Mouse (Mus musculus): ENCODE measurements around the gene Pomgnt1. TPM values are rescaled to one million over a fixed set of nuclear protein-coding genes. Genes with fewer than 3 reads are reported as not detected.

Pomgnt1 gene
- polyA plus RNA-seq, 1 experiment from 2014 or later, result 66.3 TPM

Other genes starting within 250 kb of the Pomgnt1 start
- not detected in 2 replicates for gene Kncn, start 239.4 kb upstream of the Pomgnt1 start, polyA plus RNA-seq (2014; fragmentation: Nextera tagmentation; extraction: Ambion mirVana)
- not detected in 2 replicates for gene 6430628N08Rik, start 233.2 kb upstream of the Pomgnt1 start, polyA plus RNA-seq (2014; fragmentation: Nextera tagmentation; extraction: Ambion mirVana)
- gene Dmbx1, start 183.9 kb upstream of the Pomgnt1 start, polyA plus RNA-seq (2014; fragmentation: Nextera tagmentation; extraction: Ambion mirVana), result not detected in 2 replicates
- gene Faah, start 105.9 kb upstream of the Pomgnt1 start, polyA plus RNA-seq (2014; fragmentation: Nextera tagmentation; extraction: Ambion mirVana), result 1.1 and 1.9 TPM in 2 replicates
- gene Nsun4, start 70.0 kb upstream of the Pomgnt1 start, polyA plus RNA-seq (2014; fragmentation: Nextera tagmentation; extraction: Ambion mirVana), result 30.3 and 30.5 TPM in 2 replicates
- gene Uqcrh, start 48.8 kb upstream of the Pomgnt1 start, polyA plus RNA-seq (2014; fragmentation: Nextera tagmentation; extraction: Ambion mirVana), result 1,366 and 1,395 TPM in 2 replicates
- gene Lrrc41, start 48.6 kb upstream of the Pomgnt1 start, polyA plus RNA-seq (2014; fragmentation: Nextera tagmentation; extraction: Ambion mirVana), result 54.1 and 55.9 TPM in 2 replicates
- gene Rad54l, start 150 bp upstream of the Pomgnt1 start, polyA plus RNA-seq (2014; fragmentation: Nextera tagmentation; extraction: Ambion mirVana), result 18.0 and 19.7 TPM in 2 replicates
- gene Lurap1, start 27.5 kb downstream of the Pomgnt1 start, polyA plus RNA-seq (2014; fragmentation: Nextera tagmentation; extraction: Ambion mirVana), result 2.2 and 2.7 TPM in 2 replicates
- gene Tspan1, start 43.8 kb downstream of the Pomgnt1 start, polyA plus RNA-seq (2014; fragmentation: Nextera tagmentation; extraction: Ambion mirVana), result 0.19 TPM in 1 of 2 replicates, not detected in the other
- gene 1700042G07Rik, start 49.5 kb downstream of the Pomgnt1 start, polyA plus RNA-seq (2014; fragmentation: Nextera tagmentation; extraction: Ambion mirVana), result not detected in 2 replicates
- not detected in 2 replicates for gene Gm49337, start 49.5 kb downstream of the Pomgnt1 start, polyA plus RNA-seq (2014; fragmentation: Nextera tagmentation; extraction: Ambion mirVana)
- gene Pik3r3, start 97.8 kb downstream of the Pomgnt1 start, polyA plus RNA-seq (2014; fragmentation: Nextera tagmentation; extraction: Ambion mirVana), result 14.6 and 16.7 TPM in 2 replicates